ENCODE assay signal across 23 mouse cellular contexts in genomic region chr13:90005561-90005960, GRCm38 (mm10).
A peak's percentile ranks its signal among the peaks of the same experiment; 100 is the strongest.
DNase-seq lines count a peak whose midpoint lies in the region; ATAC-seq and TF ChIP-seq lines count a peak whose summit lies in the region.
"Had no signal": no experiment of that assay in that cellular context is flagged by ENCODE, and none has a peak within 500 bp of the region (broad histone marks: within the 10 kb centered on the region; RNA-seq: fewer than 3 reads in every experiment).

No protein-coding gene starts in this region.

- no peaks in the 10 kb centered on the region for H3K36me3 ChIP-seq in heart, embryonic 10.5 days
- H3K36me3 ChIP-seq in heart, embryonic 12.5 days = no peaks in the 10 kb centered on the region
- no peaks in the 10 kb centered on the region; a peak in 1 of 4 replicates for H3K36me3 ChIP-seq in MEL (ENCODE audit: control insufficient read depth in 1 of 2, insufficient read depth in 2 of 2, low read length in 2 of 2)
- no peaks in the 10 kb centered on the region for H3K36me3 ChIP-seq in forebrain, embryonic 11.5 days (ENCODE audit: control insufficient read depth, insufficient read depth, low read length)
- H3K36me3 ChIP-seq: embryonic facial prominence, embryonic 10.5 days; embryonic facial prominence, embryonic 12.5 days; forebrain, embryonic 12.5 days; forebrain, embryonic 15.5 days; G1E had no signal

- peak overlapping the region; percentile 29; the same call in 1 of the 2 replicates for H3K27ac ChIP-seq in heart, embryonic 10.5 days
- H3K27ac ChIP-seq in heart, embryonic 12.5 days (ENCODE audit: poor library complexity, severe bottlenecking) = no peak overlapping the region
- H3K27ac ChIP-seq in MEL (ENCODE audit: control insufficient read depth, low read depth, low read length) = no peak overlapping the region
- H3K27ac ChIP-seq in forebrain, embryonic 11.5 days (ENCODE audit: low read depth, low read length) = no peak overlapping the region
- H3K27ac ChIP-seq: embryonic facial prominence, embryonic 10.5 days; embryonic facial prominence, embryonic 12.5 days; forebrain, embryonic 12.5 days; forebrain, embryonic 15.5 days had no signal

- ATAC-seq in heart, embryonic 12.5 days (ENCODE audit: insufficient number of reproducible peaks, low FRiP score) = no peak
- ATAC-seq in forebrain, embryonic 11.5 days (replicated peaks; ENCODE audit: low FRiP score) = no peak
- ATAC-seq: activated CD4-positive, CD25-positive, alpha-beta regulatory T cell, adult 4 months; forebrain, embryonic 15.5 days; forebrain, postnatal 0 days had no signal

- no peak for TF ChIP-seq RAD21 in MEL (IDR thresholded peaks at IDR 0.05; ENCODE audit: low read depth, low read length)

- no peak for DNase-seq in heart, embryonic 10.5 days (ENCODE audit: low spot score)
- DNase-seq in 416B (ENCODE audit: low read depth) (peak; percentile 56), MEL (ENCODE audit: low read depth, low spot score) (peak; percentile 9), NIH3T3 (ENCODE audit: low read depth) (peak; percentile 3)
- DNase-seq in left cerebral cortex, adult 11 months (ENCODE audit: low spot score) = no peak
- DNase-seq in forebrain, embryonic 11.5 days (ENCODE audit: low spot score) = no peak
- DNase-seq in kidney, postnatal 10 days = no peak
- DNase-seq: adrenal gland, adult 8-10 months; adrenal gland, postnatal 14 days; adrenal gland, postnatal 36 days; cerebellum, adult 11-12 months; cerebellum, adult 2 months; cerebellum, adult 9-10 months; cerebellum, postnatal 10 days; cerebellum, postnatal 25 days; forebrain, postnatal 0 days had no signal

- no peaks in the 10 kb centered on the region for H3K9me3 ChIP-seq in heart, embryonic 10.5 days
- no peaks in the 10 kb centered on the region for H3K9me3 ChIP-seq in heart, embryonic 12.5 days (replicated peaks)
- no peaks in the 10 kb centered on the region for H3K9me3 ChIP-seq in MEL (replicated peaks; ENCODE audit: insufficient read depth, low read length)
- no peaks in the 10 kb centered on the region for H3K9me3 ChIP-seq in forebrain, embryonic 11.5 days (ENCODE audit: control insufficient read depth, low read length)
- H3K9me3 ChIP-seq: embryonic facial prominence, embryonic 10.5 days; embryonic facial prominence, embryonic 12.5 days; forebrain, embryonic 12.5 days; forebrain, embryonic 15.5 days; G1E had no signal

- no peak for TF ChIP-seq POLR2A in MEL (IDR thresholded peaks at IDR 0.05; ENCODE audit: control insufficient read depth in 1 of 2, insufficient read depth in 1 of 2, low read depth in 1 of 2, low read length in 2 of 2, poor library complexity in 1 of 2)

- H3K4me3 ChIP-seq in heart, embryonic 10.5 days = no peak overlapping the region
- H3K4me3 ChIP-seq in heart, embryonic 12.5 days = no peak overlapping the region
- H3K4me3 ChIP-seq in MEL (ENCODE audit: control insufficient read depth in 1 of 2, insufficient read depth in 1 of 2, low read depth in 2 of 2, low read length in 2 of 2) = no peak overlapping the region
- H3K4me3 ChIP-seq in forebrain, embryonic 11.5 days (ENCODE audit: low read depth, low read length) = no peak overlapping the region
- H3K4me3 ChIP-seq: embryonic facial prominence, embryonic 10.5 days; embryonic facial prominence, embryonic 12.5 days; forebrain, embryonic 12.5 days; forebrain, embryonic 15.5 days had no signal

- H3K9ac ChIP-seq in heart, embryonic 12.5 days = no peak overlapping the region
- H3K9ac ChIP-seq in MEL (ENCODE audit: control insufficient read depth, low read depth, low read length, poor library complexity, severe bottlenecking) = no peak overlapping the region
- H3K9ac ChIP-seq in forebrain, embryonic 11.5 days (ENCODE audit: low read length) = no peak overlapping the region
- H3K9ac ChIP-seq: embryonic facial prominence, embryonic 12.5 days; forebrain, embryonic 12.5 days; forebrain, embryonic 15.5 days; forebrain, postnatal 0 days had no signal

- TF ChIP-seq CTCF in MEL (IDR thresholded peaks at IDR 0.05 in 2 of 3, conservative IDR thresholded peaks at IDR 0.05 in 1 of 3; ENCODE audit: control insufficient read depth in 1 of 3, insufficient read depth in 1 of 3, low read depth in 2 of 3, low read length in 3 of 3, poor library complexity in 1 of 3, severe bottlenecking in 1 of 3) = no peak

- TF ChIP-seq EP300 in MEL (IDR thresholded peaks at IDR 0.05; ENCODE audit: low read depth in 1 of 2, low read length in 2 of 2) = no peak

- H3K4me1 ChIP-seq in heart, embryonic 10.5 days = peaks cover 12% of the 10 kb centered on the region; the same call in 1 of the 2 replicates
- peaks cover 12% of the 10 kb centered on the region for H3K4me1 ChIP-seq in heart, embryonic 12.5 days (replicated peaks)
- H3K4me1 ChIP-seq in MEL (ENCODE audit: control insufficient read depth in 1 of 2, insufficient read depth in 2 of 2, low read length in 2 of 2) = no peaks in the 10 kb centered on the region
- H3K4me1 ChIP-seq in forebrain, embryonic 11.5 days (replicated peaks; ENCODE audit: control insufficient read depth, insufficient read depth, low read length) = no peaks in the 10 kb centered on the region
- H3K4me1 ChIP-seq: embryonic facial prominence, embryonic 10.5 days; embryonic facial prominence, embryonic 12.5 days; forebrain, embryonic 12.5 days; forebrain, embryonic 15.5 days had no signal

- 92% methylated on average over 1 of the region's 1 CpGs for WGBS in heart, embryonic 10.5 days
- WGBS in heart, embryonic 12.5 days = 83% methylated on average over 1 of the region's 1 CpGs
- 97% methylated on average over 1 of the region's 1 CpGs for WGBS in forebrain, embryonic 11.5 days

- H3K79me2 ChIP-seq in MEL (ENCODE audit: control insufficient read depth, insufficient read depth, low read length, poor library complexity) = no peaks in the 10 kb centered on the region

- no peaks in the 10 kb centered on the region for H3K27me3 ChIP-seq in heart, embryonic 10.5 days (ENCODE audit: insufficient read depth, poor library complexity, severe bottlenecking)
- no peaks in the 10 kb centered on the region for H3K27me3 ChIP-seq in heart, embryonic 12.5 days (replicated peaks)
- H3K27me3 ChIP-seq in MEL (ENCODE audit: control insufficient read depth in 1 of 2, insufficient read depth in 2 of 2, low read length in 2 of 2) = no peaks in the 10 kb centered on the region
- H3K27me3 ChIP-seq in forebrain, embryonic 11.5 days (ENCODE audit: control insufficient read depth, insufficient read depth, low read length) = no peaks in the 10 kb centered on the region
- H3K27me3 ChIP-seq: embryonic facial prominence, embryonic 12.5 days; forebrain, embryonic 12.5 days; forebrain, embryonic 15.5 days had no signal

- H3K4me2 ChIP-seq in heart, embryonic 12.5 days = no peak overlapping the region
- H3K4me2 ChIP-seq in forebrain, embryonic 11.5 days (ENCODE audit: low read depth, low read length, severe bottlenecking) = no peak overlapping the region
- H3K4me2 ChIP-seq: embryonic facial prominence, embryonic 12.5 days; forebrain, embryonic 12.5 days; forebrain, embryonic 15.5 days had no signal

TF ChIP-seq in MEL, 35 proteins besides CTCF, POLR2A, EP300 and RAD21:
- TF ChIP-seq KAT2A (conservative IDR thresholded peaks at IDR 0.05; ENCODE audit: low read depth, low read length) = no peak
- TF ChIP-seq ZKSCAN1 (IDR thresholded peaks at IDR 0.05; ENCODE audit: low read depth, low read length) = no peak
- TF ChIP-seq ZNF384 (IDR thresholded peaks at IDR 0.05; ENCODE audit: low read depth, low read length) = no peak
- no peak for TF ChIP-seq E2F4 (IDR thresholded peaks at IDR 0.05; ENCODE audit: borderline replicate concordance, low read depth, low read length)
- no peak for TF ChIP-seq GABPA (IDR thresholded peaks at IDR 0.05; ENCODE audit: low read depth, low read length)
- TF ChIP-seq MYB (IDR thresholded peaks at IDR 0.05; ENCODE audit: low read depth, low read length) = no peak
- no peak for TF ChIP-seq POLR2AphosphoS2 (IDR thresholded peaks at IDR 0.05; ENCODE audit: low read length)
- TF ChIP-seq ZMIZ1 (IDR thresholded peaks at IDR 0.05; ENCODE audit: low read depth, low read length) = no peak
- no peak for TF ChIP-seq TAL1 (IDR thresholded peaks at IDR 0.05; ENCODE audit: low read length)
- no peak for TF ChIP-seq NRF1 (IDR thresholded peaks at IDR 0.05; ENCODE audit: insufficient read depth, low read depth, low read length, poor library complexity, severe bottlenecking)
- TF ChIP-seq ZC3H11A (IDR thresholded peaks at IDR 0.05; ENCODE audit: low read depth, low read length) = no peak

Comparison
In these comparisons a context has a peak if more than half of its experiments do, and no peak if none do; other contexts are left out.
1. DNase-seq: peak in 416B (single experiment), MEL (single experiment) and NIH3T3 (single experiment); none in heart, embryonic 10.5 days (single experiment), left cerebral cortex, adult 11 months (single experiment), forebrain, embryonic 11.5 days (single experiment) and kidney, postnatal 10 days (single experiment).